Mouse (Mus musculus) CH12.LX (cell line): ENCODE results near the gene Dhrs1.

Experiments
- POLR2A ChIP-seq: IDR thresholded peaks from 2 replicates; pipeline ENCODE4 v1.6.1; 2011; ENCODE audit warnings: low read depth, mild to moderate bottlenecking, improper control_type of control experiment, low read length
- SMC3 ChIP-seq: IDR thresholded peaks from 2 replicates; pipeline ENCODE4 v1.6.1; 2011; ENCODE audit warnings: low read depth, low read length, improper control_type of control experiment

DNA sequence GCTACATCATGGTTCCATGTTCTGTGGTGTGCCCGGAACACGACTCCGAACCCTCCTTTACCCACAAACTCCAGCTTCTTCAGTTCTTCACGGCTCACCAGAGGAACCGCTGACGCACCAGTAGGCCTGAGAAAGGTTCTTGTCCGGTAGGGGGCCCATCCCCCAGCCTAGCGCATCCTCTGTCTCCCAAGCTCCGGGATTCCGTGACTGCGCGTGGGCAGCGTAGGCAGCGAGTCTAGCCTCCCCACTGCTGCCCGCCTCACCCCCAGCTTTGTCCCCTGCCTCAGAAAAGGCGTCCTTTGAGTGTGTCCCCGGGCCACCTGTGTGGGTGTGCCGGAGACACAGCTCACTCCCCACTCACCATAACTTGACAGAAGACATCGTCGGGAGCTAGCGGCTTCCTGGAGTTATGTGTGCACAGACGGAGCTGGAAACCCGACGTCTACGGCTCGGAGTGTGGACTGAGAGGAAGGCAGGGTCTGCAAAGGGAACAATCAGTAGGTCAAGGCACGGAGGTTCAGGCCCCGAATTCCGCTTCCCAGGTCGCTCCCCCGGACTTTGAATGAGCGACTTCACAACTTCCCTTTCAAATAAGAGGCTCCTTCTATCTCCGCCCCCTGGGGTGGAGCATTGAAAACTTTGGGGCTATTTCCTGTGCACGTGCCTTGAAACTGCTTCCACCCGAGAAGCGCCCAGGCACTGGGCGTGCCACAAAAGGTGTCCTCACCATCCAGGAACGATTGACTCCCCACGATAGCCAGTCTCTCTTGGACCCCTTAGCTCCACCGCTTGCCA lies 43.0 kb upstream of the Dhrs1 start, which contains the start of gene Ripk3:
- no peak for TF ChIP-seq SMC3
- no peak for TF ChIP-seq POLR2A
